In the genomic region with DNA sequence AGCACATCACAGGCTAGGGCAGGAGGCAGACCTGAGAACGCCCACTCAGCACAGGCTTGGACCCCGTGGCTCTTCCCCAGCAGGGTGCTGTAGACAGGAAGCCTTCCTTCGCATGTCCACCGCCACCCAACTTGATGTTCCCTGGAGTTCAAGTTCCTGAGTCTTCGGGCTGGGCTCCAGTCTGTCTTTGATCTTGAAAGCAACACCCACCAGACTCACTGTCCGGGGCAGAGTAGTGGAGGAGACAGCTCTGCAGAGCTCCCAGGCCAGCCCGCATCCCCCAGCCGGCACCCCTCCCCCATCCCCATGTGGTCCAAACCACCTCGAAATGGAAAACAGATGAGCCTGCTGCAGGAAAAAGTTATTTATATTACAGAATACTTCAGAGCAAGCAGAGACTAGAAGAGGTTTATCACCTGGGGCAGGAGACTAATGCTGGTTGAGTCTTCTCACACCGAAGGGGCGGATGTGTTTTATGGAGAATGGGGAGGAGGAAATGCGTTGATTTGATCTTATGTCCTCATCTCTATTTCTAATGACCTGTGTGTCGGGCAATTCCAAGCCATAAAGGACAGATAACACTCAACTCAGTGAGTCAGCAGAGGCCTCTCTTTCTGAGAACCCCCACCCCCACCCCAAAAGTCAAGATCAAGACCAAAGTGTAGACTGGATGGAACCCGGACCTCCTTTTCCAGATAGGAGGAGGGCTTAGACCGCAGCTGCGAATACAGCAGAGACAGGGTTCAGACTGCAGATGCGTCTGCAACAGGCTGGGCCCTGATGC, we compare ENCODE assay signal across 9 mouse cellular contexts.
DNase-seq lines count a peak whose midpoint lies in the region; ATAC-seq lines count a peak whose summit lies in the region.
"Had no signal": no experiment of that assay in that cellular context is flagged by ENCODE, and none has a peak within 500 bp of the region (broad histone marks: within the 10 kb centered on the region; RNA-seq: fewer than 3 reads in every experiment).

No protein-coding gene starts in this region.

- H3K27ac ChIP-seq in heart, embryonic 13.5 days (replicated peaks): peak overlapping the region; percentile 58
- peak overlapping the region; percentile 73 for H3K27ac ChIP-seq in intestine, embryonic 15.5 days
- peak overlapping the region; percentile 48 for H3K27ac ChIP-seq in stomach, embryonic 16.5 days (ENCODE audit: low read length)

- peak overlapping the region; percentile 33; the same call in 1 of the 2 replicates for H3K9ac ChIP-seq in heart, embryonic 13.5 days
- H3K9ac ChIP-seq in intestine, embryonic 15.5 days: no peak overlapping the region
- no peak overlapping the region for H3K9ac ChIP-seq in stomach, embryonic 16.5 days (ENCODE audit: low read length)

- H3K4me1 ChIP-seq in heart, embryonic 13.5 days: peaks cover 83% of the 10 kb centered on the region
- H3K4me1 ChIP-seq in intestine, embryonic 15.5 days (replicated peaks): peaks cover 76% of the 10 kb centered on the region
- peaks cover 42% of the 10 kb centered on the region for H3K4me1 ChIP-seq in stomach, embryonic 16.5 days (ENCODE audit: control insufficient read depth, insufficient read depth, low read length)

- no peaks in the 10 kb centered on the region for H3K36me3 ChIP-seq in heart, embryonic 13.5 days
- H3K36me3 ChIP-seq in intestine, embryonic 15.5 days: no peaks in the 10 kb centered on the region
- H3K36me3 ChIP-seq in stomach, embryonic 16.5 days (ENCODE audit: control insufficient read depth, insufficient read depth, low read length): no peaks in the 10 kb centered on the region

- no peak for DNase-seq in heart, adult 9 months (ENCODE audit: low spot score in 2 of 2)
- peak; percentile 29 for DNase-seq in right cerebral cortex, postnatal 14 days
- DNase-seq in right cerebral cortex, postnatal 25 days: no peak
- DNase-seq in urinary bladder, postnatal 36 days (ENCODE audit: low spot score in 2 of 2): no peak
- DNase-seq in ovary, postnatal 36 days (ENCODE audit: low spot score): no peak

- peak overlapping the region; percentile 49 for H3K4me2 ChIP-seq in heart, embryonic 13.5 days
- peak overlapping the region; percentile 36 for H3K4me2 ChIP-seq in intestine, embryonic 15.5 days (replicated peaks)
- H3K4me2 ChIP-seq in stomach, embryonic 16.5 days (ENCODE audit: low read depth, low read length): 0 out of 2 replicates have a peak overlapping the region, but pooled peaks have one; percentile 9

- H3K4me3 ChIP-seq in heart, embryonic 13.5 days: no peak overlapping the region
- no peak overlapping the region for H3K4me3 ChIP-seq in intestine, embryonic 15.5 days (replicated peaks)
- no peak overlapping the region for H3K4me3 ChIP-seq in stomach, embryonic 16.5 days (replicated peaks; ENCODE audit: low read length)

- no peak for ATAC-seq in heart, embryonic 13.5 days (ENCODE audit: extremely low read depth, insufficient number of reproducible peaks, low FRiP score, low TSS enrichment)
- ATAC-seq in intestine, embryonic 15.5 days: peak; percentile 72
- peak; percentile 68; the same call in 1 of the 2 replicates for ATAC-seq in stomach, embryonic 16.5 days (ENCODE audit: insufficient read depth, low FRiP score)
- ATAC-seq: hindbrain, embryonic 16.5 days had no signal

- H3K27me3 ChIP-seq in heart, embryonic 13.5 days (replicated peaks): no peaks in the 10 kb centered on the region
- no peaks in the 10 kb centered on the region for H3K27me3 ChIP-seq in intestine, embryonic 15.5 days (replicated peaks)
- no peaks in the 10 kb centered on the region for H3K27me3 ChIP-seq in stomach, embryonic 16.5 days (ENCODE audit: control insufficient read depth, insufficient read depth, low read length)

- no peaks in the 10 kb centered on the region for H3K9me3 ChIP-seq in heart, embryonic 13.5 days
- H3K9me3 ChIP-seq in intestine, embryonic 15.5 days: no peaks in the 10 kb centered on the region
- no peaks in the 10 kb centered on the region for H3K9me3 ChIP-seq in stomach, embryonic 16.5 days (replicated peaks; ENCODE audit: control insufficient read depth, low read length)

- WGBS in heart, embryonic 13.5 days: 14% methylated on average over 17 of the region's 17 CpGs
- WGBS in intestine, embryonic 15.5 days: 18% methylated on average over 17 of the region's 17 CpGs
- 32% methylated on average over 17 of the region's 17 CpGs for WGBS in stomach, embryonic 16.5 days
